Mouse (Mus musculus): Measurements from ENCODE around the gene Dpep3.

Dpep3 gene

GRCm38 (mm10) chr8:105979325-105979724, at the start of gene Dpep3:
Gene Dpep3, minus strand, starts transcription at chr8:105979429.
- CTCF ChIA-PET: no interaction called here

DNA sequence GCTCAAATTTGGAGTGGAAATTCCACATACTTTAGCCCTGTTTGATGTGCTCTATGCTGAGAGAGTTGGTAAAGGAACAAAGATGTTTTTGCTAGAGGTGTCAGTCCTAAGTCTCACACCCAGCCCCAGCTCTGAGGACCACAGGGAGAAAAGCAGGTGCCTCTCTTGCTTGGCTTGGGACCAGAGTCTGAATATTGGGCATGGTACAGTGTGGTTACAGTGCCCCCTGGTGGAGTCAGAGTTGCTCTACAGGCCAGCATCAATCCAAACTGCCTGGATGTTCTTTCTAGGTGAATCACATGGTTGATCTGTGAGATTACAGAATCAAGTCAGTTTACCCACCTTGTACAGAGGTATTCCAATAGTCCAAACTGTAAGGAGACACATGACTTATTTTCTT, 43.3 kb upstream of the Dpep3 start:
- CTCF ChIA-PET: interaction anchor here (0.6 to 1.0 kb wide), 3 partner anchors 32 to 446 kb away, joined by 3 to 11 read pairs (median 4); partner anchors contain the start of gene Dus2

GRCm38 (mm10) chr8:106018039-106018438, 38.8 kb upstream of the Dpep3 start:
- CTCF ChIA-PET: interaction anchor here (0.6 to 1.0 kb wide), 3 partner anchors 21 to 29 kb away, joined by 3 to 7 read pairs (median 3); partner anchors contain the start of gene Dus2

DNA sequence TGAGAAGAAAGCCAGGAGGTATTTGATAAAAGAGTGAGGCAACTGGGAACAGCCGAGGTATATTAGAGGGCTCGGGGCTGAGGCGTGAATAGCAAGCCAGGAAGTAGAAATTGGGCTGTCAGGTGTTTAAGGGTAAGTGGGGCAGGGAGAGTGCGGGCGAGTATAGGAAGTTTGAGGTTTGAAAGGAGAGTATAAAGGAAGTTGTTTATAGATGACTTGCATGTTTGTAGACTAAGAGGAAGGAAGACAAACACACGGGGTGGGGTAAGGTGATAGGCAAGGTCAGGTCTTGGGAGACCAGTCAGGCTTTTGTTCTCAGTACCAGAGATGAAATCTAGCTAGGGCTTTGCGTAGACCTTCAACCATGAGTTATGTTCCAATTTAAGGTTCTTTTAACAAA, 37.9 kb upstream of the Dpep3 start:
- CTCF ChIA-PET: interaction anchor here (0.6 to 0.8 kb wide), 2 partner anchors 25 to 26 kb away, joined by 3 to 4 read pairs; partner anchors contain the start of gene Dus2

GRCm38 (mm10) chr8:106016284-106016683, 37.1 kb upstream of the Dpep3 start:
- CTCF ChIA-PET: no interaction called here

GRCm38 (mm10) chr8:106012203-106012602, 33.0 kb upstream of the Dpep3 start:
- CTCF ChIA-PET: interaction anchor here (0.6 kb wide), 1 partner anchor 112 kb away, joined by 3 read pairs; no protein-coding TSS in a partner anchor

DNA sequence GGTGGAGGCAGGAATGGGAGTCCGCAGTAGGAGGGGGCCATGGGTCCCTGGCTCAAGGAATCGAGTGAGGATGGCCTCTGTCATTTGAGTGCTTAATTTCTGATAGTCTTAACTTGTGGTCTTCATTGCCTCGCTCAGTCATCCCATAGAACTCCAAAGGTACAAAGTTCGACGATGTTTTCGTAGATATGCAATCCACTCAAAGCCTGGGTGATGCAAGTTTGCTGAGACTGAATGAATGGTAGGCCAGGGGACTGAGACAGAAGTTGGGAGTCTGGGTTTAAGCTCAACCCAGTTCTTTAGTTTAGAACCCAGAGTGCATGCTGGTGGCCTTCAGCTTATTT, 32.4 kb upstream of the Dpep3 start, which contains the start of gene Ddx28:
TSS of gene Ddx28 (minus strand) at position 240 of the 344 bp plus-strand sequence.
- CTCF ChIA-PET: interaction anchor here (0.6 kb wide), 2 partner anchors 112 to 287 kb away, joined by 3 read pairs; no protein-coding TSS in a partner anchor

DNA sequence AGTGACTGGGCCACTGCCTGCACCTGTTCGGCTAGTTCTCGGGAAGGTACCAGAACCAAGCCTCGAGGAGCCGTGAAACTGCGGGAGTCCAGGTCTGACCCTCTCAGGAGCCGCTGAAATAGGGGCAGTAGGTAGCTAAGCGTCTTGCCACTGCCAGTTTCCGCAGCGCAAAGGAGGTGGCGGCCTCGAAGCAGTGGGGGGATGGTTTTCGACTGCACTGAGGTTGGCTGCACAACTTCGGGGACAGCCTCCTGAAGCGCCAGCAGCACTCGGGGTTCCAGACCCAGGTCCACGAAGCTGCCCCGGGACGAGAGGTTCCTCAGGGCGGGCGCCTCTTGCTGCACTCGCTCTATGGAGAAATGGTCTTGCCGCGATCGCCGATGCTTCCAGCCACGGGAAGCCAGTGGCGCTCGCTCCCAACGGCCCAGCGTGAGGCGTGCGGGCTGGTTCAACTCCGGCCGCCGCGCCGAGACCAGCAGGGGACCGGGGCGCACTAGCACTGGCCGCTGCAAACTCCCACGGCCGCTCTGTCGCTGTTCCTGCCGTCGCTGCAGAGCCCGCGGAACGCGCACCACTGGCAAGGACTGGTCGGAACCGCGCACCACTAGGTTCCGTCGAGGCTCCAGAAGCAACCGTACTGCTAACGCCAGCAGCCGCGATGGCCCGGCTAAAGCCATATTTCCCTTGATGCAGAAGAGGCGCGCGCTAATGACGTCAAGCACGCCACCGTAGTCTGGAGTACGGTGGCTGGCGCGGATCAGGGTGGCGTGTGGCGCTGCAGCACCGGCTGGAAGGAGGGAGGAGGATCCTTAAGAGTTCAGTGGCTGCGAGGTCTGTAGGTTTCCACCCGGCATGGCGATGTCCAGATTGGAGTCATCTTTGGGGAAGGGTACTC, 31.8 kb upstream of the Dpep3 start:
- CTCF ChIA-PET: interaction anchor here (0.6 kb wide), 1 partner anchor 286 kb away, joined by 3 read pairs; no protein-coding TSS in a partner anchor

DNA sequence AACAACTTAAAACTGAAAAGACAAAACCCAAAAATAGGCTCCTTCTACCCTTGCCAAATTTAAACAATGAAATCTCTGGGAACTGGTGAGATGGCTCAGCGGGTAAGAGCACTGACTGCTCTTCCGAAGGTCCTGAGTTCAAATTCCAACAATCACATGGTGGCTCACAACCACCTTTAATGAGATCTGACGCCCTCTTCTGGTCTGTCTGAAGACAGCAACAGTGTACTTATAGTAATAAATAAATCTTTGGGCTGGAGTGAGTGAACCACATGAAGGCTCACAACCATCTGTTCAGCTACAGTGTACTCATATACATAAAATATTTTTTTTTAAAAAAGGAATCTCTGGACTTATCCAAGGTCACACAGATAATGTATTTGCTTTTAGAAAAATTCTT, 28.7 kb upstream of the Dpep3 start:
- CTCF ChIA-PET: interaction anchor here (0.6 to 1.0 kb wide), 3 partner anchors 11 to 73 kb away, joined by 3 to 4 read pairs (median 4); no protein-coding TSS in a partner anchor

DNA sequence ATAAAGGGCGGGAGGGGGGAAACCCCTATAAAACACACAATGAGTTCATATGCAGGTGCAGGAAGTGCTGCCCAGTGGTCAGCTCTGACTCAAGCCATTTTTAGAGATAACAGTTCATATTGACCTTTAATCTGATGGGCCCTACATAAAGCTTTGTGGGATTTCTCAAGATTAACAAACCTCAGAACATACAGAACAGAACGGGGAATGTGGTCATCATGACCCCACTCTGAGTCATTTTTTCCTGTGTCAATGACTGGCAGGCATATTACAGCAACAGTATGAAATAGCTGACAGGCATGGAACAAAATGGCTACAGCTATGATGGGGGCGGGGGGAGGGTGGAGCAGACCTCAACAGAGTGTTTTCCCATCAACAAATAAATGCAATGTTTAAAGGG, 27.9 kb upstream of the Dpep3 start:
- CTCF ChIA-PET: interaction anchor here (0.5 to 1.0 kb wide), 3 partner anchors 8 to 69 kb away, joined by 3 to 4 read pairs (median 4); no protein-coding TSS in a partner anchor

GRCm38 (mm10) chr8:106006413-106006812, 27.2 kb upstream of the Dpep3 start:
- CTCF ChIA-PET: interaction anchor here (0.5 kb wide), 1 partner anchor 9 kb away, joined by 4 read pairs; no protein-coding TSS in a partner anchor

DNA sequence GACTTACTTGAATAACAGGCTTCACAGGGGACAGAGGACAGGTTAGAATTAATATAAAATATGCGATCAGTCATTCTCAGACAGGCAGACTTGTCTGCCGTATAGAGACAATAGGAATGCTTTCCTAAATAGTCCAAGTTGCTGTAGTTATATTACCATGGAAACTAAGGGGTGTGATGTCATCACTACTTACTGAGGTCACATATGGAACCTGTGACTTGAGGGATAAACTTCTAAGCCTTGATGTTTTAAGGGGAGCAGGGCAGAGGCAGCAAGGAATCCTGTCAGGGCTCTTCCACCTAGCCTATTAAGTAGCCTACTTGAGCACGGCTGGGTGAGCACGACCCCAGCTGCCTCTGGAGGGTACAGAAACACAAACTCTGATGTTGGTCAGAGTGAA, 26.6 kb upstream of the Dpep3 start, which contains the start of gene Dpep2nb:
TSS of gene Dpep2nb (minus strand) at position 101 of the 400 bp plus-strand sequence.
- CTCF ChIA-PET: no interaction called here

- CTCF ChIA-PET: no interaction called here
Observed at GRCm38 (mm10) chr8:106004538-106005207, 25.4 kb upstream of the Dpep3 start.

DNA sequence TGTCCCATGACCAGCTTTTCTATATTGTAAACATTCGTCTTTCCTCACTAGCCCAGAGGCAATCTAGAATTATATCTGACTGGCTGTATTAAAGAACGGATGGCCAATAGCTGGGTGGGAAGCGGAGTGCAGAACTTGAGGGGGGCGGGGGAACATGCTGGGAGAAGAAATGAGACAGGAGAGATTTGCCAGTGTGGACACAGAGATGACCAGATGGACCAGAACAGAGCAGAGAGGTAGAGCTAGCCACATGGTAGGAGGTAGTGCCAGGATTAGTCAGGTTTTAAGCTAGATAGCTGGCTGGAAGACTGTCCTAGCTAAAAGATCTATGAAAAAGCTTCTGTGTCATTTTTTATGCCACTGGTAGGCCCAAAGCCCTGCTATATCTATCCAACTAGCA, 22.7 kb upstream of the Dpep3 start:
- CTCF ChIA-PET: interaction anchor here (0.6 kb wide), 1 partner anchor 19 kb away, joined by 6 read pairs; no protein-coding TSS in a partner anchor

DNA sequence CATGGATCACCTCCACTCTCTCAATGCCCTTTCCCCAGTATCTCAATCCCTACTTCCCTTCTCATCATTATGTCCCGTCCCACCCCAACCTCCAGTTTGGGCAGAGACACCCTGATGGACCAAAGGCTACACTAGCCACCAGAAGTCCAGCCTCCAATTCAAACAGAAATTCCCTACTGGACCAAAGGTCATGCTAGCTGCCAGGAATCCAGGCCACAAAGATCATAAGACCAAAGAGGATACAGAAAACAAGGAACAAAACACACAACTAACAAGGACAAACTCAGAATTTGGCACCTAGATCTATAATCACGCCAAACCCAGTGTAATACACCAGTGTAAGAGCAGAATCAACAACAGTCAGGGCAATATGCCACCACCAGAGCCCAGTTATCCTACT, 19.7 kb upstream of the Dpep3 start:
- CTCF ChIA-PET: no interaction called here

- CTCF ChIA-PET: no interaction called here
Observed at GRCm38 (mm10) chr8:105996359-105996758, 17.1 kb upstream of the Dpep3 start.

GRCm38 (mm10) chr8:105993226-105993625, 14.0 kb upstream of the Dpep3 start:
- CTCF ChIA-PET: interaction anchor here (0.5 to 1.3 kb wide), 3 partner anchors 28 to 159 kb away, joined by 3 to 8 read pairs (median 4); no protein-coding TSS in a partner anchor

DNA sequence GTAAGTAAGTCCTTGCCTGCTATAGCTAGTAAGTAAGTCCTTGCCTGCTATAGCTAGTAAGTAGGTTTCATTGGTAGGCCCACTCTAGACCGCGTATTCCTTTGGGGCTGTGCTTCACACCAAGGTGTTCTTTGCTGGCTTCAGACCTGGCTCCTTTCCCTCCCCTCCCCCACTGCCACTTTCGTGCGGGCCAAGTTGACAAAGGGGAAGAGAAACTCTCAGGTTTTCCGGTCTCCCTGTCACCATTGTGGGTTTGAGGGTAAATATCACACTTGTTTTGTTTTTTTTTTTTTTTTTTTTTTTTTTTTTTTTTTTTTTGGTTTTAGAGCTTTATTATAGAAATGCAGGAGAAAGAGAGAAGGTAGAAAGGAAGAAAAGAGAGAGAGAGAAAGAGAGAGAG, 13.3 kb upstream of the Dpep3 start:
- CTCF ChIA-PET: interaction anchor here (0.5 to 1.3 kb wide), 3 partner anchors 25 to 376 kb away, joined by 4 to 11 read pairs (median 8); no protein-coding TSS in a partner anchor

- CTCF ChIA-PET: interaction anchor here (0.5 to 1.2 kb wide), 5 partner anchors 9 to 216 kb away, joined by 3 to 4 read pairs (median 3); no protein-coding TSS in a partner anchor
Observed at GRCm38 (mm10) chr8:105991546-105991945, 12.3 kb upstream of the Dpep3 start.

- CTCF ChIA-PET: interaction anchor here (0.5 to 1.2 kb wide), 6 partner anchors 10 to 216 kb away, joined by 3 to 5 read pairs (median 4); no protein-coding TSS in a partner anchor
Observed at GRCm38 (mm10) chr8:105990856-105991387, 11.7 kb upstream of the Dpep3 start, which contains the start of gene Dus2. Gene Dus2, plus strand, starts transcription at chr8:105991337.

DNA sequence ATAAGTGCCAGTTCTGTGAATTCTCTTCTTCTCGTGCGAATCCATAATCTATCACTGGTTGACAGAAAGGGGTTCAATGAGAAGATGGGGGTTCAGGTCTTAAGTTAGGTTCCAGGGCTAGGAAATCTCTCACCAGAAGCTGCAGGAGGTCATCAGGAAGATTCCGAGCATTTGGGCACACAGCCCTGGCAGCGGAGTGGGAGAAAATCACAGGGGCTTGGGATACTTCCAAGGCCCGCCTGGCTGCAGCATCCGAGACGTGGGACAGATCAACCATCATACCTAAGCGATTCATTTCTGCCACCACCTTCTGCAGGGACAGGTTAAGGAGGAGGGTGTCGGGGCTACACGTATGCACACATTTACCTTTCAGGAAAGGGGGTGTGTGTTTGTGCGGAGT, 9.3 kb upstream of the Dpep3 start:
- CTCF ChIA-PET: interaction anchor here (0.7 kb wide), 1 partner anchor 30 kb away, joined by 3 read pairs; no protein-coding TSS in a partner anchor
